10 mouse cellular contexts compared by ENCODE assay signal in the genomic region with DNA sequence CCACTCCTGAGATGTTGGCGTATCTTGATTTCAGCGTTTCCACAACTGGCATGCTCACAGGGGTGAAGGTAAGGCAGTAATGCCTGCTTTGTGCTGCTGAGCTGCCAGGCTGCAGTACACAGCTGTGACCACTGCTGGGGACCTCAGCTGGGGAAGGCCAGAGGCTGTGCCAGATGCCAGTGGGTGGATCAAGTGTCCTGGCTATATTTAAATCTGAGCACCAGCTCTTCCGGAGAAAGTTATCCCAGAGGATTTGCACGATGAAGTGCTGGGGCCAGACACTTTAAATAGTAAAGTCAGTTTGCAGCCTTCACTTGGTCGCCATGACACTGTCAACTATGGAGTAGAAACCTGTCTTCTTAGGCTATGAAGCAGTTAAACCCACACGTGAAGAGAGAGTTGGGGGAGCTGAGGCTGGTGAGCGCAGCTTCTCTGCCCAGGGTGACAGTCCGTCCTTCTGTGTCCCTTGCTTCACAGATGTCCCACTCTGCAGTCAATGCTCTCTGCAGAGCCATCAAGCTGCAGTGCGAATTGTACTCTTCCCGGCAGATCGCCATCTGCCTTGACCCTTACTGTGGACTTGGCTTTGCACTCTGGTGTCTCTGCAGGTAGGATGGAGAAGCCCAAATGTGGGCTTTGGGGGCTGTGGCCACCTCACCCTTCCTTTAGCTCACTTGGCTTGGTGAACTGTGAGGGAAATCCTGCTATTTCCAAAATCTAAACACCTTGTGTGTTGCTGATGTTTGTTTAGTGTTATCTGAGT. TPM values are rescaled to one million over a fixed set of nuclear protein-coding genes. Genes with fewer than 3 reads are reported as not detected.
DNase-seq lines count a peak whose midpoint lies in the region; ATAC-seq and TF ChIP-seq lines count a peak whose summit lies in the region.
"Had no signal": no experiment of that assay in that cellular context is flagged by ENCODE, and none has a peak within 500 bp of the region (broad histone marks: within the 10 kb centered on the region; RNA-seq: fewer than 3 reads in every experiment).

No protein-coding gene starts in this region.

- WGBS in embryonic facial prominence, embryonic 14.5 days: 82% methylated on average over 11 of the region's 11 CpGs
- WGBS in embryonic facial prominence, embryonic 10.5 days: 90% methylated on average over 11 of the region's 11 CpGs
- WGBS in kidney, adult 2 months: 72% methylated on average over 11 of the region's 11 CpGs

- H3K4me1 ChIP-seq in embryonic facial prominence, embryonic 14.5 days (ENCODE audit: control insufficient read depth, insufficient read depth, low read length): no peaks in the 10 kb centered on the region
- no peaks in the 10 kb centered on the region for H3K4me1 ChIP-seq in embryonic facial prominence, embryonic 10.5 days
- no peaks in the 10 kb centered on the region for H3K4me1 ChIP-seq in kidney, adult 2 months (ENCODE audit: control insufficient read depth, insufficient read depth, low read length)

- no peak for TF ChIP-seq CTCF in kidney, adult 2 months (conservative IDR thresholded peaks at IDR 0.05; ENCODE audit: insufficient read depth, insufficient read length, low read depth, low read length)

- H3K27ac ChIP-seq in embryonic facial prominence, embryonic 14.5 days (replicated peaks; ENCODE audit: low read depth, low read length): peak overlapping the region; percentile 46; the same call in 1 of the 2 replicates
- no peak overlapping the region for H3K27ac ChIP-seq in embryonic facial prominence, embryonic 10.5 days (replicated peaks)
- H3K27ac ChIP-seq in kidney, adult 2 months (ENCODE audit: insufficient read depth, low read depth, low read length): no peak overlapping the region

- H3K27me3 ChIP-seq in embryonic facial prominence, embryonic 14.5 days (replicated peaks; ENCODE audit: control insufficient read depth, insufficient read depth, low read length): no peaks in the 10 kb centered on the region
- H3K27me3 ChIP-seq in embryonic facial prominence, embryonic 10.5 days (replicated peaks; ENCODE audit: low read depth, poor library complexity, severe bottlenecking): no peaks in the 10 kb centered on the region
- no peaks in the 10 kb centered on the region for H3K27me3 ChIP-seq in kidney, adult 2 months (replicated peaks; ENCODE audit: control insufficient read depth, insufficient read depth, low read length)

- peaks cover 66% of the 10 kb centered on the region for H3K36me3 ChIP-seq in embryonic facial prominence, embryonic 14.5 days (ENCODE audit: control insufficient read depth, insufficient read depth, low read length)
- peaks cover 96% of the 10 kb centered on the region for H3K36me3 ChIP-seq in embryonic facial prominence, embryonic 10.5 days (replicated peaks)
- no peaks in the 10 kb centered on the region; the same call in 1 of the 2 replicates for H3K36me3 ChIP-seq in kidney, adult 2 months (ENCODE audit: control insufficient read depth, insufficient read depth, low read length)

- 0 out of 2 replicates have a peak, but pooled peaks have one; percentile 26 for ATAC-seq in embryonic facial prominence, embryonic 14.5 days (ENCODE audit: low read depth)
- ATAC-seq: forebrain, embryonic 16.5 days had no signal

- H3K4me3 ChIP-seq in embryonic facial prominence, embryonic 14.5 days (ENCODE audit: low read depth, low read length): no peak overlapping the region
- H3K4me3 ChIP-seq in embryonic facial prominence, embryonic 10.5 days: no peak overlapping the region
- H3K4me3 ChIP-seq in kidney, adult 2 months (ENCODE audit: insufficient read depth, low read depth, low read length): no peak overlapping the region

- TF ChIP-seq POLR2A in kidney, adult 2 months (IDR thresholded peaks at IDR 0.05; ENCODE audit: low read depth, low read length): no peak

- no peaks in the 10 kb centered on the region for H3K9me3 ChIP-seq in embryonic facial prominence, embryonic 14.5 days (ENCODE audit: control insufficient read depth, low read length)
- no peaks in the 10 kb centered on the region for H3K9me3 ChIP-seq in embryonic facial prominence, embryonic 10.5 days

- DNase-seq in embryonic facial prominence, embryonic 14.5 days (ENCODE audit: low spot score): peak; percentile 51
- no peak for DNase-seq in embryonic facial prominence, embryonic 10.5 days (ENCODE audit: low spot score)
- DNase-seq in right cerebral cortex, adult 18-20 months: peak; percentile 48
- no peak for DNase-seq in right cerebral cortex, postnatal 14 days
- DNase-seq in heart, adult 9 months (ENCODE audit: low spot score in 2 of 2): peak; percentile 61 to 63
- no peak for DNase-seq in spleen, adult 12 weeks (ENCODE audit: low spot score)
- no peak for DNase-seq in kidney, adult 2 months
- DNase-seq in c-Kit-positive CD71-positive TER-119-positive erythroid progenitor cells, embryonic 14.5 days (ENCODE audit: low spot score): no peak
- DNase-seq: liver had no signal

- H3K9ac ChIP-seq in embryonic facial prominence, embryonic 14.5 days (ENCODE audit: low read depth, low read length): no peak overlapping the region

- H3K4me2 ChIP-seq in embryonic facial prominence, embryonic 14.5 days (ENCODE audit: low read depth, low read length): no peak overlapping the region

RNA-seq across cellular contexts. Expression of a gene that starts 28.5 kb away (rescaled TPM):
- 33.3 and 33.5 TPM in 2 replicates for polyA plus RNA-seq in embryonic facial prominence, embryonic 14.5 days (2014; fragmentation: Nextera tagmentation; extraction: Ambion mirVana)
- 36.8 and 42.2 TPM in 2 replicates for polyA plus RNA-seq in embryonic facial prominence, embryonic 10.5 days (2016; fragmentation: Nextera tagmentation; extraction: Ambion mirVana)
- polyA plus RNA-seq in kidney, adult 2 months (2012; rRNA removed): 38.6 and 43.7 TPM in 2 replicates

Comparison
In these comparisons a context has a peak if more than half of its experiments do, and no peak if none do; other contexts are left out.
1. DNase-seq: peak in embryonic facial prominence, embryonic 14.5 days (single experiment), right cerebral cortex, adult 18-20 months (single experiment) and heart, adult 9 months (2 of 2); none in embryonic facial prominence, embryonic 10.5 days (single experiment), right cerebral cortex, postnatal 14 days (single experiment), spleen, adult 12 weeks (single experiment), kidney, adult 2 months (single experiment) and c-Kit-positive CD71-positive TER-119-positive erythroid progenitor cells, embryonic 14.5 days (single experiment).